Mouse (Mus musculus): ENCODE measurements around the gene Ctdspl2. TPM values are rescaled to one million over a fixed set of nuclear protein-coding genes. Genes with fewer than 3 reads are reported as not detected.
A peak's percentile ranks its signal among the peaks of the same experiment; 100 is the strongest.
"Not testable (repeated sequence)": the region's sequence is repeated elsewhere in the genome, so short reads cannot be mapped to it uniquely, and the experiment has no call there.

Gene Ctdspl2
- 10 to 100 TPM; 38.1 to 43.8 TPM for total RNA-seq (2021)
- long read RNA-seq, full-length matches to known transcripts, result 22 of 29 reads
- long read RNA-seq, partial matches to known transcripts, result 2 of 29 reads
- long read RNA-seq, other reads (novel, unspliced or antisense), result 5 of 29 reads

DNA sequence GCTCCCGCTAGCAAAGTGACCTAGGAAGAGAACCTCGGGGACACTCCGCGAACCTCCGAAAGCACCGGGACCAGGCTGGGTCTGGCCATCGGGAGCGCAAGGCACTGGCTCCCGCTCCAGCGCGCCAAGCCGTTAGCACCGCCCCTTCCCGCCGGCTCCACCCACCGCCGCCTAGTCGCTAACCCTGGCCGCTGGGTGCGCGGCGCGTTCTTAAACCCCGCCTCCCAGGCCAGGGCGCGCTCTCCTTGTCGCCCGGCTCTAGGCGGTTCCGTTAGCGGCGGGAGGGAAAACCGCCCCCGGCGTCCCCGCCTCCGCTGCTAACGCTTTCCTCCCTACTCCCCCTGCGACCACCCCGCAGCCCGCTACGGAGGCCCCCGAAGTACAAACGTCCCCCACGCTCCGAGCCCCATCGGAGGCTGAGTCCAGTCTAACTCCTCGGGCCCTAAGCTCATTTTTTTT lies at the start of gene Ctdspl2, which contains the start of gene Mageb3:
Gene Ctdspl2 (plus strand): TSS at position 237 of the 459 bp plus-strand sequence.
Gene Mageb3 (minus strand): TSS at position 328 of the 459 bp plus-strand sequence.
- DNase-seq (ENCODE audit: low spot score in 2 of 2), result peak; percentile 93 to 96

DNA sequence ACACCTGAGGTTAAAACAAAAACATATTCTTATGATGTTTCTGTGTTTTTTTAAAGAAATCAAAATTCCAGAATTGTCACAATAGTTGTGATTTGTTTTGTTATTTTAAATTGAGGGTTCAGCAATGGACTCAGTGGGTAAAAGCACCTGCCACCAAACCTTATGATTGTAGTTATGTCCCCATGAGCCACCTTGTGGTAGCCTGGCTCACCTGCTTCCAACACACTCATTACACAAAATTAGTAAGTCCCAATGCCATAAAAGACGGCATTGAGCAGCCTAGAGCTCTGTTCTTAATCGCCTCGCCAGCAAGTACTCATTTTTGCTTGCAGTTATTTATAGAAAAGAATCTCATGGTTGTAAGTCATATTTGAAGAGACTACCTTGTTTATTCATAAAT lies 45.8 kb upstream of the Ctdspl2 start:
- DNase-seq (ENCODE audit: low spot score in 2 of 2), result no peak

GRCm38 (mm10) chr2:121916047-121916970 lies 39.5 kb upstream of the Ctdspl2 start:
- DNase-seq (ENCODE audit: low spot score in 2 of 2), result no peak

DNA sequence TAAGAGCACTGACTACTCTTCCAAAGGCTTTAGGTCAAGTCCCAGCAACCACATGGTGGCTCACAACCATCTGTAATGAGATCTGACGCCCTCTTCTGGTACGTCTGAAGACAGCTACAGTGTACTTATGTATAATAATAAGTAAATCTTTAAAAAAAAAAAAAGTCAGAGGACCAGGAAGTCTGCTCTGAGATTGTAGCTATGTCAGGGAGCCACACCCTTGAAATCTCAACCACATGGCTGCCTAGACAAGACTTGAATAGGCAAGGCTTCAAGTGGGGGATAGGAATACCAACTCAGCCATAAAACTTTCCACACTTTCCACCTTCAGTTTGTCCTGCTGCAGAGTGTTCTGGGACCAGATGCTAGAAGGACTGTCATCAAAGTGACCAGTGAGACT lies 18.2 kb upstream of the Ctdspl2 start:
- not testable (repeated sequence) for DNase-seq (ENCODE audit: low spot score in 2 of 2)

DNA sequence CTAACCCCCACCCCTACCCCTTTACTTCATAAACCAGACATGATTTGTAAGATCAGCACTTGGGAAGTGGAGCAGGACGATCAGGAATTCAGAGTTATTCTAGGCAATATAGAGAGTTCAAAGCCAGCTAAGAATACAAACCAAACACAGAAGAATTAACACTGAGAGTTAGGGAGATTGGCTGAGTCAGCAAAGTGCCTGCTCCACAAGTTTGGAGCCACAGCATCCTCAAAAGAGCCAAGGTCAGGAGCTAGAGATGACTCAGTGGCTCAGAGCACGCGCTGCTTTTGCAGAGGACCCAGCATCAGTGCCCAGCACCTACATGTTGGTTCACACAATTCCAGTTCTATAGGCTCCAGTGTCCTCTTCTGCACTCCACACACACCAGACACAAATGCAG lies 12.4 kb upstream of the Ctdspl2 start:
- DNase-seq (ENCODE audit: low spot score in 2 of 2), result no peak

DNA sequence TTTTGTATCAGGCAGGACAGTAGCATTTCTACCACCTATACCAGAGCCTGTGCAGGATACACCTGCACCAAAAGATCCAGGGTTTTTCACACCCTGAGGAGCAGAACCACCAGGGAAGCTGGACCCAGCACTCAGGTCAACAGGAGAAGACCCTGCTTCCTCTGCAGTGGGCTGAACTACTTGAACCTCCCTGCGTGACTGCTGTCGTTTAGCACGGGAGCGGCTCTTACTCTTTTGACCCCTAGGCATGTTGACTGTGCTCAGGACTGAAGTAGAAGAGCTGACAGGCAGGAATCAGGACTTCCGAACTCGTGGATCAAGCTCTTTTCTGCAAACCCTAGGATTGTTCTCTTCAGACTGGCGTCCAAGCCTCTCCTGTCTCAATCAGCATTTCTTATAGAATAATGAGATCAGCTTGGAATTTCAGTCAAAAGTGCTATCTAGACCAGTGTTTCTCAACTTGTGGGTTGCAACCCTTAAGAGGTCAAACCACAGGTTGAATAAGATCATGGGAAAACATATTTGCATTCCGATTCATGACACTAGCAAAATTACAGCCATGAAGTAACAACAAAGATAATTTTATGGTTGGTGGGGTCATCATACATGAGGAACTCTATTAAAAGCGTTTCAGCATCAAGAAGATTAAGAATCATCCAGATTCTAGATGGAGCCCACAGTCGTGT lies 687 bp upstream of the Ctdspl2 start:
- no peak for DNase-seq (ENCODE audit: low spot score in 2 of 2)

DNA sequence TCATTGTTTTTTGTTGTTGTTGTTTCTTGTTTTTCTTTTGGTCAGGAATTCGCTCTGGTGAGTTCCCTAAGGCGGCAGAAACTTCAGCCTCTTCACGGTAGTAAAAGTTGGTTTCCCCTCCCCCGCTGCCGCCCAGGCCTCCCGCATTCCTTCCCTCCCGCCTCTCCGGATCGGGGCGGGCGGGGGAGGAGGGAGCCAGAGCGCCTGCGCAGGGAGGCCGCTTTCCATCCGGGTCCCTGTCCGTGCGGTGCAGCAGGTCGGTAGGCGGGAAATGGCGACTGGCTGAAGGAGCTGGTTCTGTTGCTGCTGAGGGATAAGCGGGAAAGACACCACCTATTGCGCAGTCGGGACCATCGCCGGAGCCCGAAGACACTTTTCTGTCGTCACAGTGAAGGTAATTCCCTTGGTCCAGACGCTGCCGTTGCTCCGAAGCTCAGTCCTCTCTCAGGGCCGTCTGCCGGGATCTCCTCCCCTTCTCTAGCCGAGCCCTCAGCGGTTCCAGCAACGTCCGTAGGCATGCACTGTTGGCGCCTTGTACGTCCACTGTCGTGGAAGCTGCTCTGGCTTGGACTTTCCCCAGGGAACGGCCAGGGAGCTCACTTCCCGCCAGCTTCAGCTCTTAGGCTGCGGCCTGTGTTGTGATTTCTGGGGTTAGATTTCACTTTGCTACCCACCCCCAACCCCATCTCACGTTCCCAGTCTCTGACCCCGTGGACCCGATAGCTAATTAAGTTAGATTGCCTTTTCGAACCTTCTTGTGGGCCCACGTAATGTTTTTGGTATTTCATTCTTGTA lies 620 bp downstream of the Ctdspl2 start:
- DNase-seq (ENCODE audit: low spot score in 2 of 2), result peak; percentile 94 to 97

DNA sequence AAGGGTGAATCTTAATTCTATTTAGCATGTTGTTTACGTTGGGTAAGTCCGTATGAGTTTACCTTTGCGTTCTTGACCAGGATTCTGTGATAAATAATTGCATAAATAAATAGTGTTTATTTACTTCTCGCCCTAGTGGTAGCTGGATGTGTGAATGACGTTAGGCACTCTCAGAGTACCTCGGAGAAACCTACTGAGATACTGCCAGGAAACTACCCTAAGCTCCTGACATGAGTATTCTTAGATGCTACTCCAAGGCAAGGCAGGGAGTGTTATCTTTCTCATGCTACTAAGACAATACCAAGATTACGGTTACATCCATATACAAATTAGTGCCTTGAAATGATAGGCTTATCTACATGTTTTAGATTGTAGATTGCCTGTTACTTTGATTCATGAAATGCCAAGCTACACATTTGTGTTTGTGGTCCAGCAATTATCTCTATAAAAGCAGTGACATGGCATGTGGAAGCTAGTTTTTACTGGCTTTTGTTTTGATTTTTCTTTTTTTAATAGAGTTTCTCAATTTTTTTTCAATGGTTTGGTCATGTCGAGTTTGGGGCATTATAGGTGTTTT lies 1.5 kb downstream of the Ctdspl2 start:
- no peak for DNase-seq (ENCODE audit: low spot score in 2 of 2)

GRCm38 (mm10) chr2:121995738-121996137 lies 39.9 kb downstream of the Ctdspl2 start:
- DNase-seq (ENCODE audit: low spot score in 2 of 2), result no peak

DNA sequence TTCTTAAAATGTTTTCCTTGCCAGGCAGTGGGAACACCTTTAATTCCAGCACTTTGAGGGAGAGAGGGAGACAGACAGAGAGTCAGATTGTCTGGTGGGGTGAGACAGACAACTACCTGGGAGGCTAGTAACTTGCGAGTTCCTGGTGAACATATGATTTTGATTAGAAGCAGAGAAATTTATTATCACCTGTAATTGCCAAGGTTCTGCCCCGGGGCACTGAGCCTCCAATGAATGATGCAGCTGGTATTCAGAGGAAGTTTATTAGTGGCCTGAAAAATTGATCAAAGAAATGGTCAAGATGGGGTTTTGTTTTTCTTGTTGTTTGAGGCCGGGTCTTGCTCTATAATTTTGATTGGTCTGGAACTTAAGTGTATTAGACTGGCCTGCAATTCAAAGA lies 53.0 kb downstream of the Ctdspl2 start:
- DNase-seq (ENCODE audit: low spot score in 2 of 2), result no peak

GRCm38 (mm10) chr2:122011441-122011840 lies 55.6 kb downstream of the Ctdspl2 start:
- DNase-seq (ENCODE audit: low spot score in 2 of 2), result no peak

DNA sequence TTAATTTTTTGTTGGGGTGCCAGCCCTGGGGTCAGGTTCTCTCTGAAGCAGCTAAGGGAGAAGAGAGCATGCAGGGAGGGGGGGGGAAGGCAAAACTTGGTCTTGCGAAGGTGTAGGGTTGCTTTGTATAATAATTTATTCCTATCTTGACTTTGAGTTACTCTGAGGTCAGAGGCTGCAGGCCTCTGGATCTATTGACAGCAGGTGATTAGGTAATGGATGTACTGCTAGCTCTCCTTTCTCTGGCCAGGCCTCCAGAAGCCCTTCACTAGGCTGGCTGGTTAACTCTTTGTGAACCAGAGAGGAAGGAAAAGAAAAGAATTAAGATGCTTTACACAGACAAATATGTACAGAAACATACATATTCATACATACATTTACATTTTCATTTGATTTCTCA lies 62.9 kb downstream of the Ctdspl2 start:
- DNase-seq (ENCODE audit: low spot score in 2 of 2), result no peak

- no peak for DNase-seq (ENCODE audit: low spot score in 2 of 2)
These were observed 66.5 kb downstream of the Ctdspl2 start for GRCm38 (mm10) chr2:122022284-122022683.

- DNase-seq (ENCODE audit: low spot score in 2 of 2), result not testable (repeated sequence)
These were observed 71.3 kb downstream of the Ctdspl2 start for GRCm38 (mm10) chr2:122027091-122027490.

DNA sequence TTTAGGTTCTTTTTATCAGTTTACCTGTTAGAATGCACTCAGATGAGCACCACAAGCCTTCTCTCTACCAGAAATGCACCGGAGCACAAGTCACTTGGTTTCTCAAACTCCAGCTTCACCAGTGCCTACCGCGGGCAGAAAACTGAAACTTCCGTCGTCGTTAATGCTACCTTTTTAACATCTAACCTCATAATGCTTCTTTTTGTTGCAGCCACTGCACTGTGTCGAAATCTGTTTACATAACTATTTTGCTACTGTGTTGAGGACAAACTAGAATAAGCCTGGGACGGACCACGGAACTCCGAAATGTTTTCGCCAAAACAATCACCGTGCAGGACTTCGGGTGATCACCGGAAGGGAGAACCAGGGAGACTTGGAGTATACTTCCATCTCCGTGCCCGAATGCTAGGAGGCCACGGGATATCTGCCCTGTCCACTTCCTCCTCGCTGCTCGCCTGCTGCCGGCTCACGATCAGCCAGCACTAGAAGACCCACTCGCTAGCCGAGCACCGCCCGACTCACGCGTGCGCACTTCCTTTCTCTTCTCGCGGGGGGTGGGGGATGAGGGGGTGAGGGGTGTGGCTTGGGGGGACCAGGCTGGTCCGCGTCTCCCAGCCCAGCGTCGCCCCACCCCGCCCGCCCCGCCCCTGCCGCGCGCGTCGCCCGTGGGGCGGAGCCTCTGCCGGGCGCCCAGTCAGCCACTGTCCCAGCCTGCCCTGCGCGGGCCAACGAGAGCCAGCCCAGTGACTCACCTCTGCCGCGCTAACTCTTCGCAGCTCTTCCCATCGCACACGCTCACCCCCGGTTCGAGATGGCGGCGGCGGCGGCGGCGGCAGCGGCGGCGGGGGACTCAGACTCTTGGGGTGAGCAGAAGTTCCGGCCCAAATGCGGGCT lies 72.3 kb downstream of the Ctdspl2 start, which contains the start of gene Eif3j1:
Gene Eif3j1 (plus strand): TSS at position 685 of the 894 bp plus-strand sequence.
- peak; percentile 78 to 82 for DNase-seq (ENCODE audit: low spot score in 2 of 2)

DNA sequence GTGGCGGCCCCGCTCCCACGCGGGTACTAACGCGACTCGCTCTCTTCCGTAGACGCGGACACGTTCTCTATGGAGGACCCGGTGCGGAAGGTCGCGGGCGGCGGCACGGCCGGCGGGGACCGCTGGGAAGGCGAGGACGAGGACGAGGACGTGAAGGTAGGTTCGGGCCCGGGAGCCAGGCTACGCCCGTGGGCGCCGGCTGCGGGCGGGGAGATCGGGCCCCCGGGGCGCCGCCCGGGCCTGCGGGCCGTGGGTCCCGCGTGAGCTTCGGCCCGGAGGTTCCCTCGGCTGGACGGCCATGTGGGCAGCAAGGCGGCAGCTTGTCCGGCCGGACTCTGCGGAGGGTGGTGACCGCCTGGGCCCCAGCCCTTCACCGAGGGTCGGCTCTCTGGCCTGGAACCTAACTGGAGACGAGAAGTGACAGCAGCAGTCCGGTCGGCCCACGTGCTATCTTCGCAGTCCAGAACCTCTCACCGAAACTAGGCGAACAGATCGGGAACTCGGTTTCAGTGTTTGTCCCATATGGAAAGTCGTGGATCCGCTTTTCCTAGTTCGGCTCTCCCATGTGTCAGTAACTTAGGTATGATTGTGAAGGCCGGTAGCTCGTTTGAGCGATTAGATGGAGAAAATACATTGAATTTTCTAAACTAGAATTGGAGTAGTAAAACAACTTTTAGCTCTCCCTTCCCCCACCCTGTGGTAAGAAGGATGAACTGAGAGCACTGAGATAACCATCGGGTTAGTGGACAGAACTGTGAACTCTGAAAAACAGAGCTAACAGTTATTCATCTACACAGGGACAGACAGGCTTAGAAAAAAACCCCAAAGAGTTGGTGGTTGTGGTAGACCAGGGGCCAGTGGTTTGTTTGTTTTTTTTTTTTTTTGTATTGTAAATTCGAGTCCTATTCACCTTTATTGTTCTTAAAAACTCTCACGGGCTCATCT lies 73.2 kb downstream of the Ctdspl2 start:
- peak in 1 of 2 experiments; percentile 33 for DNase-seq (ENCODE audit: low spot score in 2 of 2)

DNA sequence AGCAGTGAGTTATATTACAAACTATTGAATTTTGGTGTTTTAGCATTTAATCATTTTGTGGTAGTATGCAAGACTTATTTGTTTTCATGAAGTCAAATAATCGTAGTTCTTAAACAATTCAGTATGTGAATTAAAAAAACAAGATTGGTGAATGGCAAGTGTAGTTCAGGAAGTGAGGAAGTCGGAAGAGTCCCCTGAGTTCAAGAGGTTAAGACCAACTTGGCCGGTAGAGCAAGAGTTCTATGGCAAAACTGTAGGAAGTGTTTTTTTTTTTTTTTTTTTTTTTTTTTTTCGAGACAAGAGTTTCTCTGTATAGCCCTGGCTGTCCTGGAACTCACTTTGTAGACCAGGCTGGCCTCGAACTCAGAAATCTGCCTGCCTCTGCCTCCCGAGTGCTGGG lies 76.2 kb downstream of the Ctdspl2 start:
- DNase-seq (ENCODE audit: low spot score in 2 of 2), result no peak

DNA sequence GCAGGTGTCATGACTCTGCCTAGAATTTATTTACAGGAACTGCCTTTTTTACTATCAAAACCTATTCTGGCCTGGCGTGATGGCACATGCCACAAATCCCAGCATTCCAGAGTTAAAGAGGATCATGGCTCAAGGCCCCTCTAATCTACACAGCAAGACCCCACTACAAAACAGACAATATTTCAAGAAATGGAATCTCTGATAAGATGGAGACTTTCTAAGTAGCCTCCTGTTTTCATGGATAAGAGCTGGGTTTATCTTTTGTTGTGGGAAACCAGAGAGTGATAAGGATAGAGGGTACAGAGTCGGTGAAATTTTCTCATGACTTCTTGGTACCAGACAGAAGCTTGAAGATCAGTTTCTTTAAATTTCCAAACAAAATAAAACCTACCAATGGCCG lies 80.3 kb downstream of the Ctdspl2 start:
- no peak for DNase-seq (ENCODE audit: low spot score in 2 of 2)

Data from layer of hippocampus, postnatal 10 days (tissue).